Mouse (Mus musculus) heart, postnatal 0 days (tissue): Measurements from ENCODE around the gene Faf1.

ENCODE experiments used
- CTCF ChIP-seq: IDR thresholded peaks from 2 replicates; pipeline ENCODE4 v1.5.1; 2016; ENCODE audit warnings: antibody characterized with exemption, control low read depth, low read depth
- EP300 ChIP-seq: IDR thresholded peaks from 2 replicates; pipeline ENCODE4 v1.6.1; 2016; ENCODE audit warnings: antibody characterized with exemption, low read depth

- no peak for TF ChIP-seq CTCF
- no peak for TF ChIP-seq EP300
Observed at GRCm38 (mm10) chr4:110006044-110006443, 329.7 kb downstream of the Faf1 start.
